Mouse (Mus musculus) heart, embryonic 14.5 days (tissue): ENCODE results near the gene Tspan17. TPM values are rescaled to one million over a fixed set of nuclear protein-coding genes. Genes with fewer than 3 reads are reported as not detected.

Source experiments
- ATAC-seq: fragments of 200-750 bp; cut with Nextera tagmentation; 2 replicates; pipeline ENCODE4 v1.8.0; 2017; ENCODE audit warnings: low read depth, moderate TSS enrichment; ENCODE audit not compliant: insufficient number of reproducible peaks, insufficient read depth, low FRiP score
- H3K27ac ChIP-seq, 2 experiments: fragments of 200-500 bp in 1 of 2; fragments of 300-500 bp in 1 of 2; sonication (generic) in 1 of 2; replicated peaks in 1 of 2; 2 replicates each; pipeline ENCODE4 v1.5.1; 2012 to 2014; ENCODE audit warnings: low read depth in 2 of 2, low read length in 2 of 2, control low read depth in 1 of 2, mild to moderate bottlenecking in 1 of 2, mixed read lengths in 1 of 2; ENCODE audit not compliant: control insufficient read depth in 1 of 2, insufficient read depth in 1 of 2
- H3K27me3 ChIP-seq: fragments of 300-500 bp; sonication (generic); 2 replicates; pipeline ENCODE4 v1.6.1; 2014; ENCODE audit warnings: mild to moderate bottlenecking, low read length, control low read depth; ENCODE audit not compliant: control insufficient read depth, insufficient read depth
- H3K36me3 ChIP-seq: fragments of 300-500 bp; sonication (generic); 2 replicates; pipeline ENCODE4 v1.6.1; 2014; ENCODE audit warnings: mild to moderate bottlenecking, control low read depth, low read length, mixed read lengths; ENCODE audit not compliant: control insufficient read depth, insufficient read depth
- H3K4me1 ChIP-seq, 2 experiments: fragments of 200-500 bp in 1 of 2; fragments of 300-500 bp in 1 of 2; sonication (generic) in 1 of 2; 2 replicates each; pipeline ENCODE4 v1.6.1; 2012 to 2014; ENCODE audit warnings: low read length in 2 of 2, control low read depth in 1 of 2, mixed read lengths in 1 of 2; ENCODE audit not compliant: control insufficient read depth in 2 of 2, insufficient read depth in 2 of 2
- H3K4me2 ChIP-seq: fragments of 300-500 bp; sonication (generic); 2 replicates; pipeline ENCODE4 v1.6.1; 2014; ENCODE audit warnings: mild to moderate bottlenecking, low read length
- H3K4me3 ChIP-seq, 2 experiments: fragments of 200-500 bp in 1 of 2; fragments of 300-500 bp in 1 of 2; sonication (generic) in 1 of 2; 2 replicates each; pipeline ENCODE4 v1.5.1; 2012 to 2014; ENCODE audit warnings: low read length in 2 of 2, mild to moderate bottlenecking in 2 of 2, control low read depth in 1 of 2, low read depth in 1 of 2, moderate library complexity in 1 of 2; ENCODE audit not compliant: control insufficient read depth in 1 of 2, insufficient read depth in 1 of 2
- H3K9ac ChIP-seq: fragments of 300-500 bp; sonication (generic); 2 replicates; pipeline ENCODE4 v1.6.1; 2014; ENCODE audit warnings: mild to moderate bottlenecking, low read length
- H3K9me3 ChIP-seq: fragments of 300-500 bp; sonication (generic); 2 replicates; pipeline ENCODE4 v1.6.1; 2016; ENCODE audit warnings: low read length, control low read depth; ENCODE audit not compliant: control insufficient read depth
- WGBS: fragments of 180-500 bp; shearing (Covaris S2); extraction: QIAGEN DNeasy Blood & Tissue Kit; methylation state at CpG from one replicate; pipeline ENCODE4 v1.1.7; 2014; 5-methylcytosine and 5-hydroxymethylcytosine counted together
- polyA plus RNA-seq: library from polyadenylated mRNA; unstranded; fragments of >200 nt; fragmentation: Nextera tagmentation; extraction: Ambion mirVana; gene quantifications from 2 replicates; pipeline ENCODE4 v1.2.1, GENCODE M21; 2014

Tspan17 gene
- polyA plus RNA-seq, 1 experiment from 2014 or later, result 4.2 TPM

- Histone ChIP-seq H3K27me3 (peaks cover 72% of the 10 kb centered on the region), H3K9me3 (no peaks in the 10 kb centered on the region), H3K27ac (no peak overlapping the region), H3K36me3 (no peaks in the 10 kb centered on the region), H3K9ac (no peak overlapping the region), H3K4me1 (peaks cover 0 to 11% of the 10 kb centered on the region in 2 experiments; a peak in 2 of 4 replicates), H3K4me3 (no peak overlapping the region), H3K4me2 (no peak overlapping the region)
- under 1% methylated on average over 8 of the region's 8 CpGs for WGBS
- no peak for ATAC-seq
Measured at GRCm38 (mm10) chr13:54750699-54751098, 38.5 kb upstream of the Tspan17 start.

GRCm38 (mm10) chr13:54752656-54753055, 36.5 kb upstream of the Tspan17 start:
- Histone ChIP-seq H3K9me3 (no peaks in the 10 kb centered on the region), H3K4me2 (no peak overlapping the region), H3K4me3 (no peak overlapping the region), H3K4me1 (peaks cover under 1 to 11% of the 10 kb centered on the region in 2 experiments; a peak in 2 of 4 replicates), H3K27me3 (peaks cover 69% of the 10 kb centered on the region), H3K27ac (no peak overlapping the region), H3K9ac (no peak overlapping the region), H3K36me3 (no peaks in the 10 kb centered on the region)
- 61% methylated on average over 10 of the region's 10 CpGs for WGBS
- no peak for ATAC-seq

DNA sequence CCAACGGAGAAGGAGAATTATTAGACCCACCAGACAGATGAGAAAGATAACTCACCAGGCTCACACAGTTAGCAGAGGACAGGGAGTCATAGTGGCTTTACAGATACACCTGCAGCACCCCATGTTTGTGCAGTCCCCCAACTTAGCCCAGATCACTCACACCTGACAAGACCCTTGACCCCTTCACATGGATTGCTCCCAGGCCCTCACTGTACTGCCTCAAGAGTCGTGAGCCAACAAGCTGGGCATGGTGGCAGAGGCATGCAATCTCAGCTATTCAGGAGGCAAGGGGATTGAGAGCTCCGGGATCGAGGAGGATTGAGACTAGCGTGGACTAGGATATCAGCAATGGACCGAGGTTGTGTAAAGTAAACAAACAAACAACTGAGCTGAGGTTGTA, 35.4 kb upstream of the Tspan17 start:
- 49% methylated on average over 6 of the region's 6 CpGs for WGBS
- Histone ChIP-seq H3K4me2 (no peak overlapping the region), H3K9ac (no peak overlapping the region), H3K4me3 (no peak overlapping the region), H3K9me3 (no peaks in the 10 kb centered on the region), H3K27ac (no peak overlapping the region), H3K36me3 (no peaks in the 10 kb centered on the region), H3K27me3 (peaks cover 64% of the 10 kb centered on the region), H3K4me1 (peaks cover 5 to 14% of the 10 kb centered on the region in 2 experiments; a peak in 3 of 4 replicates)
- no peak for ATAC-seq

GRCm38 (mm10) chr13:54754169-54755080, 34.8 kb upstream of the Tspan17 start:
- ATAC-seq, result no peak
- H3K27me3 ChIP-seq, result peaks cover 64% of the 10 kb centered on the region
- H3K27ac ChIP-seq, result no peak overlapping the region
- no peak overlapping the region for H3K4me3 ChIP-seq
- no peak overlapping the region for H3K9ac ChIP-seq
- H3K4me2 ChIP-seq, result no peak overlapping the region
- H3K4me1 ChIP-seq, result peaks cover 5 to 12% of the 10 kb centered on the region in 2 experiments; a peak in 3 of 4 replicates
- H3K36me3 ChIP-seq, result no peaks in the 10 kb centered on the region
- H3K9me3 ChIP-seq, result no peaks in the 10 kb centered on the region
- 26% methylated on average over 12 of the region's 12 CpGs for WGBS

- no peak for ATAC-seq
- H3K27ac ChIP-seq, result no peak overlapping the region
- no peaks in the 10 kb centered on the region for H3K36me3 ChIP-seq
- H3K9me3 ChIP-seq, result no peaks in the 10 kb centered on the region
- H3K9ac ChIP-seq, result no peak overlapping the region
- H3K4me1 ChIP-seq, result peaks cover 5% of the 10 kb centered on the region in 2 experiments; a peak in 3 of 4 replicates
- no peak overlapping the region for H3K4me2 ChIP-seq
- peaks cover 64% of the 10 kb centered on the region for H3K27me3 ChIP-seq
- WGBS, result 3% methylated on average over 9 of the region's 9 CpGs
- H3K4me3 ChIP-seq, result no peak overlapping the region
Measured at GRCm38 (mm10) chr13:54755201-54755830, 33.9 kb upstream of the Tspan17 start.

DNA sequence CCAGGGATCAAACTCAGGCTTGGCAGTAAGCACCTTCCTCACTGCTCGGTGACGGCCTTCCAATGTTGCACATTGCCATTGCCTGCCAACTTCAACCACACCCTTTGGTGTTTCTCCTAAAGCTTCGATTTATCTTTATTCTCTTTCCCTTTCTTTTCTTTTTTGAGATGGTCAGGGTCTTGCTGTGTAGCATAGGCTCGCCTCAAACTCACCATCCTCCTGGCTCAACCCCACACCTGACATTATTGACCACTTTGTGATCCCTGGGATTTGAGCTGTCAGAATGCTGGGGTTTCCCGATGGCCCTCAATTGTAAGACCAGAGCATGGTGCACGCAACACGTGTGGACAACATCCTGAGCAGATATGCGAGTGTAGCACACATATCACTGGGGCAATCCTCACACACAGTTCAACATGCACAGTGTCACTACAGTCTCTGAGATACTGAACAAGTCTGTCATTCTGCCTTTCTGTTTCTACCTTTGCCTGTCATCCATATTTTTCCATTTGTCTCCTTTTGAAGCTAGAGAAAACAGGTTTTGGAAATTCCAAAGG, 32.9 kb upstream of the Tspan17 start:
- no peak overlapping the region for H3K4me3 ChIP-seq
- H3K9ac ChIP-seq, result no peak overlapping the region
- no peaks in the 10 kb centered on the region for H3K36me3 ChIP-seq
- H3K27ac ChIP-seq, result no peak overlapping the region
- 78% methylated on average over 8 of the region's 8 CpGs for WGBS
- H3K27me3 ChIP-seq, result peaks cover 64% of the 10 kb centered on the region
- ATAC-seq, result no peak
- peaks cover 5% of the 10 kb centered on the region in 2 experiments; a peak in 3 of 4 replicates for H3K4me1 ChIP-seq
- no peak overlapping the region for H3K4me2 ChIP-seq
- no peaks in the 10 kb centered on the region for H3K9me3 ChIP-seq

GRCm38 (mm10) chr13:54757093-54757830, 31.9 kb upstream of the Tspan17 start:
- Histone ChIP-seq H3K9me3 (no peaks in the 10 kb centered on the region), H3K9ac (no peak overlapping the region), H3K36me3 (no peaks in the 10 kb centered on the region), H3K4me2 (peak overlapping the region; percentile 67), H3K4me3 (no peak overlapping the region), H3K27me3 (peaks cover 57% of the 10 kb centered on the region), H3K27ac (no peak overlapping the region), H3K4me1 (peaks cover 5% of the 10 kb centered on the region in 2 experiments; a peak in 3 of 4 replicates)
- WGBS, result 46% methylated on average over 10 of the region's 10 CpGs
- ATAC-seq, result no peak
